Mouse (Mus musculus): Measurements from ENCODE around the gene Mylk3. TPM values are rescaled to one million over a fixed set of nuclear protein-coding genes. Genes with fewer than 3 reads are reported as not detected.

Gene Mylk3
- polyA plus RNA-seq, 1 experiment from 2014 or later = 26.6 TPM

- WGBS = 77% methylated on average over 3 of the region's 3 CpGs
- Histone ChIP-seq H3K9me3 (ENCODE audit: control insufficient read depth, low read length) (no peaks in the 10 kb centered on the region; the same call in 1 of the 2 replicates), H3K36me3 (ENCODE audit: control insufficient read depth, insufficient read depth, low read length) (peaks cover 2% of the 10 kb centered on the region; the same call in 1 of the 2 replicates), H3K27me3 (replicated peaks; ENCODE audit: control insufficient read depth, insufficient read depth, low read length) (no peaks in the 10 kb centered on the region), H3K4me1 (replicated peaks; ENCODE audit: control insufficient read depth, insufficient read depth, low read length) (peaks cover 3% of the 10 kb centered on the region), H3K9ac (ENCODE audit: low read depth, low read length) (no peak overlapping the region), H3K4me2 (no peak overlapping the region), H3K27ac (ENCODE audit: low read depth, low read length) (no peak overlapping the region), H3K4me3 (ENCODE audit: low read depth, low read length) (no peak overlapping the region)
- DNase-seq (ENCODE audit: low spot score) (no peak), ATAC-seq (replicated peaks; ENCODE audit: low FRiP score) (no peak)
Observed at GRCm38 (mm10) chr8:85323084-85323483, 63.1 kb downstream of the Mylk3 start.

- H3K36me3 ChIP-seq (ENCODE audit: control insufficient read depth, insufficient read depth, low read length) = peaks cover 2% of the 10 kb centered on the region; the same call in 1 of the 2 replicates
Observed at GRCm38 (mm10) chr8:85321981-85322380, 64.2 kb downstream of the Mylk3 start.

GRCm38 (mm10) chr8:85318534-85318933, 67.6 kb downstream of the Mylk3 start:
- ATAC-seq (replicated peaks; ENCODE audit: low FRiP score) (peak; percentile 97), DNase-seq (ENCODE audit: low spot score) (no peak)

More at GRCm38 (mm10) chr8:85321981-85322380, 64.2 kb downstream of the Mylk3 start:
- no peaks in the 10 kb centered on the region; the same call in 1 of the 2 replicates for H3K9me3 ChIP-seq (ENCODE audit: control insufficient read depth, low read length)
- H3K9ac ChIP-seq (ENCODE audit: low read depth, low read length) = no peak overlapping the region
- no peaks in the 10 kb centered on the region for H3K27me3 ChIP-seq (replicated peaks; ENCODE audit: control insufficient read depth, insufficient read depth, low read length)
- H3K4me3 ChIP-seq (ENCODE audit: low read depth, low read length) = no peak overlapping the region
- no peak overlapping the region for H3K4me2 ChIP-seq
- 85% methylated on average over 15 of the region's 15 CpGs for WGBS
- ATAC-seq (replicated peaks; ENCODE audit: low FRiP score) (no peak), DNase-seq (ENCODE audit: low spot score) (no peak)
- no peak overlapping the region for H3K27ac ChIP-seq (ENCODE audit: low read depth, low read length)
- H3K4me1 ChIP-seq (replicated peaks; ENCODE audit: control insufficient read depth, insufficient read depth, low read length) = peaks cover 3% of the 10 kb centered on the region

GRCm38 (mm10) chr8:85313036-85313435, 73.1 kb downstream of the Mylk3 start:
- DNase-seq (ENCODE audit: low spot score) (no peak), ATAC-seq (replicated peaks; ENCODE audit: low FRiP score) (no peak)
- no peak overlapping the region for H3K27ac ChIP-seq (ENCODE audit: low read depth, low read length)
- H3K4me2 ChIP-seq = no peak overlapping the region
- 29% methylated on average over 3 of the region's 3 CpGs for WGBS
- no peak overlapping the region for H3K4me3 ChIP-seq (ENCODE audit: low read depth, low read length)
- H3K4me1 ChIP-seq (replicated peaks; ENCODE audit: control insufficient read depth, insufficient read depth, low read length) = 0 out of 2 replicates have a peak, but pooled peaks cover 2% of the 10 kb centered on the region
- H3K9ac ChIP-seq (ENCODE audit: low read depth, low read length) = no peak overlapping the region
- H3K9me3 ChIP-seq (ENCODE audit: control insufficient read depth, low read length) = no peaks in the 10 kb centered on the region
- peaks cover 6% of the 10 kb centered on the region for H3K36me3 ChIP-seq (ENCODE audit: control insufficient read depth, insufficient read depth, low read length)
- H3K27me3 ChIP-seq (replicated peaks; ENCODE audit: control insufficient read depth, insufficient read depth, low read length) = no peaks in the 10 kb centered on the region

More at GRCm38 (mm10) chr8:85318534-85318933, 67.6 kb downstream of the Mylk3 start:
- Histone ChIP-seq H3K27ac (ENCODE audit: low read depth, low read length) (peak overlapping the region; percentile 11; the same call in 1 of the 2 replicates), H3K27me3 (replicated peaks; ENCODE audit: control insufficient read depth, insufficient read depth, low read length) (no peaks in the 10 kb centered on the region), H3K9ac (ENCODE audit: low read depth, low read length) (no peak overlapping the region), H3K4me1 (replicated peaks; ENCODE audit: control insufficient read depth, insufficient read depth, low read length) (peaks cover 3% of the 10 kb centered on the region), H3K4me3 (ENCODE audit: low read depth, low read length) (no peak overlapping the region), H3K9me3 (ENCODE audit: control insufficient read depth, low read length) (no peaks in the 10 kb centered on the region; the same call in 1 of the 2 replicates), H3K36me3 (ENCODE audit: control insufficient read depth, insufficient read depth, low read length) (no peaks in the 10 kb centered on the region), H3K4me2 (no peak overlapping the region)
- 68% methylated on average over 4 of the region's 4 CpGs for WGBS

- H3K4me3 ChIP-seq (ENCODE audit: low read depth, low read length) = no peak overlapping the region
- no peak overlapping the region for H3K27ac ChIP-seq (ENCODE audit: low read depth, low read length)
- no peaks in the 10 kb centered on the region for H3K27me3 ChIP-seq (replicated peaks; ENCODE audit: control insufficient read depth, insufficient read depth, low read length)
- ATAC-seq (replicated peaks; ENCODE audit: low FRiP score) (peak; percentile 60; the same call in 1 of the 2 replicates), DNase-seq (ENCODE audit: low spot score) (no peak)
- 0 out of 2 replicates have a peak, but pooled peaks cover 2% of the 10 kb centered on the region for H3K4me1 ChIP-seq (replicated peaks; ENCODE audit: control insufficient read depth, insufficient read depth, low read length)
- no peak overlapping the region for H3K9ac ChIP-seq (ENCODE audit: low read depth, low read length)
- no peak overlapping the region for H3K4me2 ChIP-seq
- no peaks in the 10 kb centered on the region for H3K9me3 ChIP-seq (ENCODE audit: control insufficient read depth, low read length)
- peaks cover 10% of the 10 kb centered on the region for H3K36me3 ChIP-seq (ENCODE audit: control insufficient read depth, insufficient read depth, low read length)
Observed at GRCm38 (mm10) chr8:85311743-85312142, 74.4 kb downstream of the Mylk3 start.

- no peak for DNase-seq (ENCODE audit: low spot score)
Observed at GRCm38 (mm10) chr8:85308564-85308963, 77.6 kb downstream of the Mylk3 start.

GRCm38 (mm10) chr8:85303531-85303930, 82.6 kb downstream of the Mylk3 start:
- Histone ChIP-seq H3K27me3 (replicated peaks; ENCODE audit: control insufficient read depth, insufficient read depth, low read length) (no peaks in the 10 kb centered on the region), H3K4me2 (no peak overlapping the region), H3K4me3 (ENCODE audit: low read depth, low read length) (no peak overlapping the region), H3K36me3 (ENCODE audit: control insufficient read depth, insufficient read depth, low read length) (peaks cover 43% of the 10 kb centered on the region), H3K9ac (ENCODE audit: low read depth, low read length) (no peak overlapping the region), H3K9me3 (ENCODE audit: control insufficient read depth, low read length) (no peaks in the 10 kb centered on the region), H3K27ac (ENCODE audit: low read depth, low read length) (no peak overlapping the region), H3K4me1 (replicated peaks; ENCODE audit: control insufficient read depth, insufficient read depth, low read length) (peaks cover 15% of the 10 kb centered on the region)
- 86% methylated on average over 5 of the region's 5 CpGs for WGBS
- DNase-seq (ENCODE audit: low spot score) (no peak), ATAC-seq (replicated peaks; ENCODE audit: low FRiP score) (no peak)

More at GRCm38 (mm10) chr8:85308564-85308963, 77.6 kb downstream of the Mylk3 start:
- peaks cover 31% of the 10 kb centered on the region for H3K36me3 ChIP-seq (ENCODE audit: control insufficient read depth, insufficient read depth, low read length)
- H3K4me1 ChIP-seq (replicated peaks; ENCODE audit: control insufficient read depth, insufficient read depth, low read length) = 0 out of 2 replicates have a peak, but pooled peaks cover 2% of the 10 kb centered on the region
- no peak overlapping the region for H3K27ac ChIP-seq (ENCODE audit: low read depth, low read length)
- no peak overlapping the region for H3K4me3 ChIP-seq (ENCODE audit: low read depth, low read length)
- no peaks in the 10 kb centered on the region for H3K9me3 ChIP-seq (ENCODE audit: control insufficient read depth, low read length)
- H3K27me3 ChIP-seq (replicated peaks; ENCODE audit: control insufficient read depth, insufficient read depth, low read length) = no peaks in the 10 kb centered on the region
- H3K4me2 ChIP-seq = no peak overlapping the region
- no peak for ATAC-seq (replicated peaks; ENCODE audit: low FRiP score)
- H3K9ac ChIP-seq (ENCODE audit: low read depth, low read length) = no peak overlapping the region
- 94% methylated on average over 2 of the region's 2 CpGs for WGBS

GRCm38 (mm10) chr8:85302931-85303330, 83.2 kb downstream of the Mylk3 start:
- 81% methylated on average over 3 of the region's 3 CpGs for WGBS
- no peak overlapping the region for H3K4me2 ChIP-seq
- no peak overlapping the region for H3K4me3 ChIP-seq (ENCODE audit: low read depth, low read length)
- ATAC-seq (replicated peaks; ENCODE audit: low FRiP score) (no peak), DNase-seq (ENCODE audit: low spot score) (no peak)
- no peak overlapping the region for H3K9ac ChIP-seq (ENCODE audit: low read depth, low read length)
- H3K27me3 ChIP-seq (replicated peaks; ENCODE audit: control insufficient read depth, insufficient read depth, low read length) = no peaks in the 10 kb centered on the region
- peaks cover 39% of the 10 kb centered on the region for H3K36me3 ChIP-seq (ENCODE audit: control insufficient read depth, insufficient read depth, low read length)
- H3K4me1 ChIP-seq (replicated peaks; ENCODE audit: control insufficient read depth, insufficient read depth, low read length) = peaks cover 19% of the 10 kb centered on the region
- H3K27ac ChIP-seq (ENCODE audit: low read depth, low read length) = no peak overlapping the region
- H3K9me3 ChIP-seq (ENCODE audit: control insufficient read depth, low read length) = no peaks in the 10 kb centered on the region

GRCm38 (mm10) chr8:85301941-85302340, 84.2 kb downstream of the Mylk3 start:
- peaks cover 29% of the 10 kb centered on the region for H3K4me1 ChIP-seq (replicated peaks; ENCODE audit: control insufficient read depth, insufficient read depth, low read length)
- peak overlapping the region; percentile 35; the same call in 1 of the 2 replicates for H3K4me2 ChIP-seq
- H3K9me3 ChIP-seq (ENCODE audit: control insufficient read depth, low read length) = no peaks in the 10 kb centered on the region
- WGBS = 68% methylated on average over 1 of the region's 1 CpGs
- H3K27ac ChIP-seq (ENCODE audit: low read depth, low read length) = no peak overlapping the region
- no peak overlapping the region for H3K9ac ChIP-seq (ENCODE audit: low read depth, low read length)
- no peak for DNase-seq (ENCODE audit: low spot score)
- ATAC-seq (replicated peaks; ENCODE audit: low FRiP score) = no peak
- H3K4me3 ChIP-seq (ENCODE audit: low read depth, low read length) = no peak overlapping the region
- H3K36me3 ChIP-seq (ENCODE audit: control insufficient read depth, insufficient read depth, low read length) = peaks cover 35% of the 10 kb centered on the region
- no peaks in the 10 kb centered on the region for H3K27me3 ChIP-seq (replicated peaks; ENCODE audit: control insufficient read depth, insufficient read depth, low read length)
